Mouse (Mus musculus): ENCODE measurements around the gene Lrg1.
"Not testable (repeated sequence)": the region's sequence is repeated elsewhere in the genome, so short reads cannot be mapped to it uniquely, and the experiment has no call there.

Gene Lrg1

GRCm38 (mm10) chr17:56108334-56109044 is 13.3 kb downstream of the Lrg1 start:
- DNase-seq (ENCODE audit: low spot score in 2 of 2): no peak

- DNase-seq (ENCODE audit: low spot score in 2 of 2): no peak
These were observed 14.1 kb downstream of the Lrg1 start for GRCm38 (mm10) chr17:56107736-56108135.

GRCm38 (mm10) chr17:56106981-56107380 is 14.8 kb downstream of the Lrg1 start:
- DNase-seq (ENCODE audit: low spot score in 2 of 2): no peak

DNA sequence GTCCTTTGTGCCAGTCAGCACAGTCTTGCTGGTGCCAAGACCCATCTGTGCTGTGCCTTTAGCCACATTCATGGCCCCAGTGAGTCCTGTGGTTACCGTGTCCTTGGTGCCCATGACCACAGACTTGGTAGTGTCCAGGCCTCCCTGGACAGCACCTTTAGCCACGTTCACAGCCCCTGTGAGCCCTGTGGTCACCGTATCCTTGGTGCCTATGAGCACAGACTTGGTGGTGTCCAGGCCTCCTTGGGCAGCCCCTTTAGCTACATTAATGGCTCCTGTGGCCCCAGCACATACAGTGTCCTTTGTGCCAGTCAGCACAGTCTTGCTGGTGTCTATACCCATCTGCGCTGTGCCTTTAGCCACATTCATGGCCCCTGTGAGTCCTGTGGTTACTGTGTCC is 15.4 kb downstream of the Lrg1 start:
- not testable (repeated sequence) for DNase-seq (ENCODE audit: low spot score in 2 of 2)

DNA sequence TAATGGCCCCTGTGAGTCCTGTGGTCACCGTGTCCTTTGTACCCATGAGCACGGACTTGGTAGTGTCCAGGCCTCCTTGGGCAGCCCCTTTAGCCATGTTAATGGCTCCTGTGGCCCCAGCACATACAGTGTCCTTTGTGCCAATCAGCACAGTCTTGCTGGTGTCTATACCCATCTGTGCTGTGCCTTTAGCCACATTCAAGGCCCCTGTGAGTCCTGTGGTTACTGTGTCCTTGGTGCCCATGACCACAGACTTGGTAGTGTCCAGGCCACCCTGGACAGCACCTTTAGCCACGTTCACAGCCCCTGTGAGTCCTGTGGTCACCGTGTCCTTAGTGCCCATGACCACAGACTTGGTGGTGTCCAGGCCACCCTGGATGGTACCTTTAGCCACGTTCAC is 17.0 kb downstream of the Lrg1 start:
- not testable (repeated sequence) for DNase-seq (ENCODE audit: low spot score in 2 of 2)

- no peak for DNase-seq (ENCODE audit: low spot score in 2 of 2)
These were observed 18.1 kb downstream of the Lrg1 start for GRCm38 (mm10) chr17:56103465-56104285.

DNA sequence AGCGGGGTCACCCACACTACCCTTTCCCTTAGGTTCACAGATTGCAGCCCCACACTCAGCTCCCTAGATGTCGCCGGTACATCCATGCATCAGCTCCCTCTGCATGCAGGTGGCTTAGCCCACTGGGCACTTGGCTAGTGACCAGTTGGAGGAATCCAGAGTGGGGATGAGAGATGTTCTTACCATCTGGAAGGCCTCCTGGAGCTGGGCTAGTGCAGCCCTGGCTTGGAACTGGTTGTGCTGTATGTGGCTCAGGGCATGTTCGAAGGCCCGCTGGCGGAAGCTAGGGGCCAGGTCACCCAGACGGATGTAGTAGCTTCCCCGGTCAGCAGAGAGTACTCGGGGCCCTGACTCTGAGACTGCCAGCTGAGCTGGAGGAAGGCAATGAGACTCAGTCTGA is 18.9 kb downstream of the Lrg1 start:
- DNase-seq (ENCODE audit: low spot score in 2 of 2): no peak

DNA sequence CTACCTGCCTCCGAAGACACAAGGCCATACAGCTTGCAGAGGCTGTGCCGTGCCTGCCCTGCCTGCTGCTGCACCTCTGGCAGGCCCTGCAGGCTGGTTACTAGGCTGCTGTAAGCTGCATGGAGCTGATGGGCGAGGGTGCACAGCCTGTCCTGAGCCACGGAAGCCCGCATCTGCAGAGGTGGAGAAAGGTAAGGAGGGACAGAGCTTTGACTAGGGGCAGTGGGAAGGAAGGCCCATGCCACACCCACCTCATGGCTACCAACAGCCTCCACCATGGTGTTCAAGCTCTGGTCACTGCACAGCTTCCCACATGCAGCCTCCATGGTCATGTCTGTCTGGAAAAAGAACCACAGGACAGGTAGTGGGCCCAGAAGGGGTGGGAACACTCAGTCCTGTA is 19.6 kb downstream of the Lrg1 start:
- DNase-seq (ENCODE audit: low spot score in 2 of 2): no peak

DNA sequence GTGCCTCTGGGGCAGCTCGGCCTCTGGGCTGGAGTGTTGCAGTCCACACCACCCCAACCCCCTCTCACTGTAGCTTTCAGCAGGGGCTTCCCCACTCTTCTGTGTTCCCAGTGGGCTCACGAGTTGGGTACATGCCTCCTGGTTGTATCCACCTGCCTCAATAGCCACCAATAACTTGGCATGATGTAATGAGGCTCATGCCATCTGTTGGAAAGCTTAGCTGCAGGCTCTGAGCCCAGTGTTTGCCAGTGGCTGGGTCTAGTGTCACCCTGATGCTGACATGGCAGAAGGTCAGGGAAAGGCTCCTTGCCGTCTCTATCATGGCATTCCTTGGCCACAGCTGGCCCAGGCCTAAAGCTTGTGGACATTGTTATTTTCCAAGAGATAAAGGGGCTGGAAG is 21.0 kb downstream of the Lrg1 start:
- no peak for DNase-seq (ENCODE audit: low spot score in 2 of 2)

DNA sequence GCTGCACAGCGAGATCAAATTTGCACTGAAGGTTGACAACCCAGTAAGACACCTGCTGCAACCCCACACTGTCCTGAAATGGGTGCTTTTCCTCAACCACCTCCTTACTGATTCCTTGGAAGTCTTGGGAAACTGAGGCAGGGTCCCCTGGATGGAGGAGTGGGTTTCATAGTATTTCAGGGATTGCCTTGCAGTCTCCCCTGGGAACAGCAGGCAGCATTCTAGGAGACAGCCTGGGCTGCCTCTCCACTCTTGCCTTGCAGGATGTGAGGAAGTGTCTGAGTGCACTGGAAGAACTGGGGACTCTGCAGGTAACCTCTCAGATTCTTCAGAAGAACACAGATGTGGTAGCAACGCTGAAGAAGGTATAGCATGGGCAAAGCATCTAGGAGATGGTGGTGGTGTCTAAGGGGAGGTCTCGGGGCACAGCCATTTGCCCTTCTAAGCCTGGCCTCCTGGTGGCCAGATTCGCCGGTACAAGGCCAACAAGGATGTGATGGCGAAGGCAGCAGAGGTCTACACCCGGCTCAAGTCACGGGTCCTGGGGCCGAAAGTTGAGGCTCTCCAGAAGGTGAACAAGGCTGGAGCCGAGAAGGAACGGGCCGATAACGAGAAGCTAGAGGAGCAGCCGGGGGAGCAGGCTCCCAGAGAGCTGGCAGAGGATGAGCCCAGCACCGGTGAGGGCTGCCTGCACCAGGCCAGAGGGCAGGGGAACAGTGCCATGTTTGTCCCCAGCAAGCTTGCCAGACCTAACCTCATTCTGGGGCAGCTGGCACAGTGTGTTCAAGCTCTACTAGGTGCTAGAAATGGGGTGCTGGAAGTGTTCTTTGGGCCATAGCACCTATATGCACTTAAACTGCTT is 22.9 kb downstream of the Lrg1 start:
- DNase-seq (ENCODE audit: low spot score in 2 of 2): no peak

DNA sequence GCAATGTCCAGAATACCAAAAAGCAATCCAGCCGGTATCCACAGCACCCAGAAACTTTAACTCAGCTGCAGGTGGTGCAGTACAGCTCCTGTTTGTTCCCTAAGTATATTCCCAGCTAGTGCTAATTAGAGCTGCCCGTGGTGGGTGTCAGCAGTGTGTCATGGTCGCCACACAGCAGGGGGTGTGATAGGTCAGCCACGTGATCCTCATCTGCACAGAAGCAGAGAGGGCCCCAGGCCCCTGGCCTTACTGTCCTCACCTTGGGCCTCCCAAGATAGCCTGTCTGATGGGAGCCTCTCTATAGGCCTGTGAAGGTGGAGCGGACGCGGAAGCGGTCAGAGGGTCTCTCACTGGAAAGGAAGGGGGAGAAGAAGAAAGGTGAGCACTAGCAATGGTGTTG is 23.6 kb downstream of the Lrg1 start:
- DNase-seq (ENCODE audit: low spot score in 2 of 2): no peak

GRCm38 (mm10) chr17:56096883-56097282 is 24.9 kb downstream of the Lrg1 start:
- DNase-seq (ENCODE audit: low spot score in 2 of 2): no peak

DNA sequence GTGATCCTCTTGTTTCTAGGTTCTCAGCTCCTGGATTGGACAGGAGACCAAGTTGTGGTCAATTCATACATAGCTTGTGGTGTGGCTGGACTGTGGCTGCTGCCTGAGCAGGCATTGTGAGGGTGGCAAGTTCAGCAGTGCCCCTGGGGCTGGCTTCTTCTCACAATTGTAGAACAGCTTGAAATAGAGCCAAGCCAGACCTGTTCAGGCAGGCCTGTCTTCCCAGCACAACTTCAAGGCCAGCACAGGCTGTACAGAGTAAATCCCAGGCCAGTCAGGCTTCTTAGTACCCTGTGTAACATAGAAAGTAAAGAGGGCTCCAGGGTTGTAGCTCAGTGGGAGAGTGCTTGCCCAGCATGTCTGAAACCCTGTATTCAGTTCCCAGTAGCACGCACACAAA is 29.0 kb downstream of the Lrg1 start:
- no peak for DNase-seq (ENCODE audit: low spot score in 2 of 2)

DNA sequence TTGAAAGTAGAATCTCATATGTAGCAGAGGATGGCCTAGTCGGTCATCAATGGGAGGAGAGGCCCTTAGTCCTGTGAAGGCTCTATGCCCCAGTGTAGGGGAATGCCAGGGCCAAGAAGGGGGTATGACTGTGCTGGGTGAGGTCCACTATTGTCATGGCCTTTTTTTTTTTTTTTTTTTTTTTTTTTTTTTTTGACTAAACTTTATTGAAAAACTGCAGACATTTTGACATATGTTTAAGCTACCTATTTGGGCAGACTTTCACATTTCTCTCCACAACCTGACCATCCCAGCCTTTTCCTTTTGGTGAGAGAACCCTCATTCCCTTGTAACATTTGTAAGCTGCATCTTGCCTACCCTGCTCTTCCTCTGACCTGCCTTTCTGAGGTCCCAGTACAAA is 29.5 kb downstream of the Lrg1 start:
- DNase-seq (ENCODE audit: low spot score in 2 of 2): no peak

DNA sequence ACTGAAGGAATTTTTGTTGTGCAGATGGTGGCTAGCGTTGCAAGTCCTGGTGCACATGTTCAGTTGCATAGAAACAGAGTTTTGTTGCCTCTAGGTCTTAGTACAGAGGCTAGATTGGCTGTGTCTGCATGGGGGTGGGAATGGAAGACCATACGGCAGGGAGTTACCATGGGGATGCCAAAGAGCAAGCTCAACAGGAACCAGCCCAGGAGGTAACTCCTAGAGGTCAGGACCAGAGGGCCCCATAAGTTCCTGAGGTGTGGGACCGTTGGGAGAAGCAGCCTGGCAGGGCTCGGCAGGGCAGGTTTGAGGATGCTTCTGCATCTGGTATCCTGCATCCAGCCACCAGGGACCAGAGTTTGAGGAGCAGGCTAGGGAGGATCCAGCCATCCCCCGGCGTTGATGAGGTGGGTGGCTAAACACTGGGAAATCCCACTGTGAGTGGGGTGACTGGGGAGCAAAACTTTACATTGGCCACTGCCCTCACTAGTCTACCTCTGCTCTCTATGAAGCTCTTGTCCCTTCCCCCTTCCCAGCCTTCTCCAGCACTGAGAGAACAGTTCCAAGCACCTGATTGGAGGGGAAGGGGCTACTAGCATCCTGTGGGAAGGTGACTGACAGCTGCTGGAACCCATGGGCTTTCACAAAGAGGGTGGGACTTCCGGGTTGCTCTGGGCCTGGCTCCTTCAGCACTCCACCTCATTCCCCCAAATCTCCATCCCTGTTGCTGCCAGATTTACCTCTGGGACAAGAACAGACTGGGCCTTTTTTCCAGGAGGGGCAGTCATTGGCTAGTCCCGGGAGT is 40.8 kb downstream of the Lrg1 start:
- no peak for DNase-seq (ENCODE audit: low spot score in 2 of 2)

DNA sequence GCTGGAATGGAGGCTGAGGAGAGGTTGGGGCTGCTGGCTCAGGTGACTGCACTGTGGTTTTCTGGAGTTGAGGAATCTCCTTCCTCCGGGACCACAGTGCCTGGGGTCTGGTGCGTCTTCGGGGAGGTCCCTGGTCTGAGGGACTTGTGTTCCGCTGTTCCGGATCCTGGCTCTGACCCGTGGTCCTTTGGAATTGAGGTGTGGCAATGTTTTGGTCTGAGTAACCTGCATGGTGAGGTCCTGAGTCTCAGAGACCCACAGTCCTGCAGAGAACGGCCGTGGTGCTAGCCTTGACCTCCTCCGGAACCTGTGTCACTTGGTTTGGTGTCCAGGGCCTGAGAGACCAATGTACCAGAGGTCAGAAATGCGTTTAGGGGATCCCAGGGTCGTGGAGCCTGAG is 41.9 kb downstream of the Lrg1 start:
- peak in 1 of 2 experiments; percentile 29 for DNase-seq (ENCODE audit: low spot score in 2 of 2)

GRCm38 (mm10) chr17:56078880-56079795 is 42.7 kb downstream of the Lrg1 start, which contains the start of gene Hdgfl2:
Gene Hdgfl2, plus strand, starts transcription at chr17:56079634.
- DNase-seq (ENCODE audit: low spot score in 2 of 2): peak; percentile 100

DNA sequence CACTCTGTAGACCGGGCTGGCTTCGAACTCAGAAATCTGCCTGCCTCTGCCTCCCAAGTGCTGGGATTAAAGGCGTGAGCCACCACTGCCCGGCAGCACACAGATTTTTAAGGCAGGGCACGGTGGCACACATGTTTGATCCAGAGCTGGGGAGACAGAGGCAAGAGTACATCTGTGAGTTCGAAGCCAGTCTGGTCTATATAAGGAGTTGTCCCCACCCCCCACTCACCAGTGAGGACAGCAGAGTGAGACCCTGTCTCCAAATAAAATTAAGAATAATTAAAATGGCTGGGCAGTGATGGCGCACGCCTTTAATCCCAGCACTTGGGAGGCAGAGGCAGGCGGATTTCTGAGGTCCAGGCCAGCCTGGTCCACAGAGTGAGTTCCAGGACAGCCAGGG is 43.4 kb downstream of the Lrg1 start:
- peak in 1 of 2 experiments; percentile 25 for DNase-seq (ENCODE audit: low spot score in 2 of 2)

DNA sequence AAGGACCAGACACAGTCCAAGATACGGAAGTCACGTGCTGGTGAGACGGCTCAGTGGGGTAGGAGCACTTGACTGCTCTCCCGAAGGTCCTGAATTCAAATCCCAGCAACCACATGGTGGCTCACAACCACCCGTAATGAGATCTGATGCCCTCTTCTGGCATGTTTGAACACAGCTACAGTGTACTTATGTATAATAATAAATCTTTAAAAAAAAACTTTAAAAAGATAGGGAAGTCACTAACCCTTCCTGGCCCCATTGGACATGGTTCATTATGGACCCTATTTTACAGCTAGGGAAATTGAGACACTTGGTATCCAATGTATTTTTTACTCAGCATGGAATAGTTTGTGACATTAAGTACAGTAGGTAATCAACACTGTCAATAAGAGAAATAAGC is 44.3 kb downstream of the Lrg1 start:
- no peak for DNase-seq (ENCODE audit: low spot score in 2 of 2)

GRCm38 (mm10) chr17:56074827-56075208 is 47.0 kb downstream of the Lrg1 start, which contains the start of gene Ubxn6:
Gene Ubxn6, minus strand, starts transcription at chr17:56075028.
- DNase-seq (ENCODE audit: low spot score in 2 of 2): peak; percentile 97
